Mouse (Mus musculus): Measurements from ENCODE around the gene Ezr. TPM values are rescaled to one million over a fixed set of nuclear protein-coding genes. Genes with fewer than 3 reads are reported as not detected.

The Ezr gene
- polyA plus RNA-seq, 1 experiment from 2014 or later: 289 TPM

DNA sequence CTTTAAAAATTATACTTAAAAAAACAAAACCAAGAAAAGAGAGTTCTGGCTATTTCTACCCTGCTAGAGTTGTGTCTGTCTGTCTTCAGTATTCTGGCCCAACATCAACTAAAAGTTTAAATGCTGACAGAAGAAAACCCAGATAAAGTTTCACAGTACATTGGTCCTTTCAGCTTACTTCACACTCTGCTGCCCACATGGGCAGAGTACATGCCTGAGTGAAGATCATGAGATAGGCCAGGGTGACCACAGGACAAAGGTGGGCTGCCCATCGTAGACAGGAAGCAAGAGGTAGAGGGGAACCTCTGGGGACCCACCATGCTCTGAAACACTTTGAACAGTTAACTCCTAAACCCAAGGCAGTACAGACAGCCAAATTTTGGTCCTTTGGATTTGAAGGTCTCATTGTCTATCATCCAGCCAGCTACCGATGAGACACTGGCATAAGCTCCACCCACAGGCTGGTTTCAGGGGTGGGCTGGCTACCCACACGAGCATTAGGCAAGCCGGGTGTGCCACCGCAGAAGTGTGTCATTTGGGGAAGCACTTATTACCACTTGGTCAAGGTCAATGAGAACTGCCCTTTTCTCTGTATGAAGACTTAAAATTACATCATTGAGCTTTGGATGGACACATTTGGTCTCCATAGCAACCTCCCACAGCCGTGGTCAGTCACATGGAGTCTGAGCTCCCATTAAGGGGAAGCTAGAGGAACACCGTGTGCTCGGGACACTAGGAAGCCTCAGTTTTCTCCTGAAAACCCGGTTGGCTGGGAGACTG lies 35.9 kb downstream of the Ezr start:
- Histone ChIP-seq H3K4me1 (replicated peaks; ENCODE audit: control insufficient read depth, insufficient read depth) (no peaks in the 10 kb centered on the region), H3K36me3 (ENCODE audit: control insufficient read depth, insufficient read depth, low read length) (peaks cover 10% of the 10 kb centered on the region; the same call in 1 of the 2 replicates), H3K27me3 (ENCODE audit: control insufficient read depth, insufficient read depth, low read length) (no peaks in the 10 kb centered on the region), H3K27ac (replicated peaks) (no peak overlapping the region), H3K4me3 (ENCODE audit: low read depth, low read length) (no peak overlapping the region), H3K4me2 (replicated peaks; ENCODE audit: low read depth) (no peak overlapping the region), H3K9me3 (ENCODE audit: control insufficient read depth, low read length) (no peaks in the 10 kb centered on the region), H3K9ac (ENCODE audit: low read length) (no peak overlapping the region)
- DNase-seq (ENCODE audit: low spot score) (no peak), ATAC-seq (ENCODE audit: low FRiP score, low TSS enrichment) (no peak)
- WGBS: 74% methylated on average over 9 of the region's 9 CpGs
- no peak for TF ChIP-seq CTCF (IDR thresholded peaks at IDR 0.05; ENCODE audit: low read depth)
- TF ChIP-seq EP300 (optimal IDR thresholded peaks at IDR 0.05): no peak

DNA sequence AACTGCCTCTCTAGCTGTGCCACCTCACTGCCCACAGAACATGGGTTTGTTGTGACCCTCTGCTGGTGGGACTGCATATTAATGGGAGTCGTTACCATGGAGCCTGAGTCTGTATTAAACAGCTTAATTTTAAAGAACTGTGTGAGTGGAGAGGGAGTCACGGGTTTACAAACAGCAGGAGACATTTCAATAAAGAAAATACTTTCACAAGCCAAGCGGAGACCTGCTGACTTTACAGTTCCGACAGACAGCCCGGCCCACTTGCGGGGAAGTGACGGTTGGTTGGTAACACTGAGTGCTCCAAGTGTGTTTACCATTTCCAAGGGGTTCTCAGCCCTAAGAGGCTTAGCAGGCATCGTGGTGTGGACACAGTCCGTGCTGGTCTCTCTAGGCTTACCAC lies 36.6 kb downstream of the Ezr start:
- Histone ChIP-seq H3K36me3 (ENCODE audit: control insufficient read depth, insufficient read depth, low read length) (peaks cover 12% of the 10 kb centered on the region; the same call in 1 of the 2 replicates), H3K4me1 (replicated peaks; ENCODE audit: control insufficient read depth, insufficient read depth) (no peaks in the 10 kb centered on the region), H3K4me2 (replicated peaks; ENCODE audit: low read depth) (no peak overlapping the region), H3K27ac (replicated peaks) (no peak overlapping the region), H3K9me3 (ENCODE audit: control insufficient read depth, low read length) (no peaks in the 10 kb centered on the region), H3K4me3 (ENCODE audit: low read depth, low read length) (no peak overlapping the region), H3K27me3 (ENCODE audit: control insufficient read depth, insufficient read depth, low read length) (no peaks in the 10 kb centered on the region), H3K9ac (ENCODE audit: low read length) (no peak overlapping the region)
- TF ChIP-seq CTCF (IDR thresholded peaks at IDR 0.05; ENCODE audit: low read depth): peak; percentile 11; the same call in 1 of the 2 replicates
- TF ChIP-seq EP300 (optimal IDR thresholded peaks at IDR 0.05): no peak
- ATAC-seq (ENCODE audit: low FRiP score, low TSS enrichment) (no peak), DNase-seq (ENCODE audit: low spot score) (no peak)
- WGBS: 60% methylated on average over 9 of the region's 9 CpGs

DNA sequence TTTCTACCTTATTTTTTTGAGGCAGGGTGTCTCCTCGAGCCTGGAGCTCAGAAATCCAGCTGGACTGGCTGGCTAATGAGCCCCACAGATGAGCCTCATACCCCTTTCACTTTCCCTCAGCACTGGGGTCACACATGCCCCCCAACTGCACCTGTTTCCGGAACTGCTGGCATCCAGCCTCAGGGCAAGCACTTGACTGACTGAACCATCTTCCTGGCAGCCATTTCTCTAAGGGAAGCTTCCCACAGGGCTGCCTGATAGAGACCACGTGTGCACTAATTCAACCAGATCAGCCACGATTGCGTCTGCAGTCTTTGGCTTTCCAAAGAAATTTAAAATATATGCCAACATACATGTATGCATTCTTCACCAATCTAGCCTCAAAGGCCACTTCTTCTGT lies 37.1 kb downstream of the Ezr start:
- H3K9ac ChIP-seq (ENCODE audit: low read length): no peak overlapping the region
- no peaks in the 10 kb centered on the region for H3K4me1 ChIP-seq (replicated peaks; ENCODE audit: control insufficient read depth, insufficient read depth)
- DNase-seq (ENCODE audit: low spot score) (peak; percentile 11), ATAC-seq (ENCODE audit: low FRiP score, low TSS enrichment) (no peak)
- H3K27ac ChIP-seq (replicated peaks): no peak overlapping the region
- no peak overlapping the region for H3K4me2 ChIP-seq (replicated peaks; ENCODE audit: low read depth)
- H3K9me3 ChIP-seq (ENCODE audit: control insufficient read depth, low read length): no peaks in the 10 kb centered on the region
- TF ChIP-seq EP300 (optimal IDR thresholded peaks at IDR 0.05) (no peak), CTCF (IDR thresholded peaks at IDR 0.05; ENCODE audit: low read depth) (no peak)
- peaks cover 14% of the 10 kb centered on the region; the same call in 1 of the 2 replicates for H3K36me3 ChIP-seq (ENCODE audit: control insufficient read depth, insufficient read depth, low read length)
- no peak overlapping the region for H3K4me3 ChIP-seq (ENCODE audit: low read depth, low read length)
- no peaks in the 10 kb centered on the region for H3K27me3 ChIP-seq (ENCODE audit: control insufficient read depth, insufficient read depth, low read length)
- 77% methylated on average over 5 of the region's 5 CpGs for WGBS

DNA sequence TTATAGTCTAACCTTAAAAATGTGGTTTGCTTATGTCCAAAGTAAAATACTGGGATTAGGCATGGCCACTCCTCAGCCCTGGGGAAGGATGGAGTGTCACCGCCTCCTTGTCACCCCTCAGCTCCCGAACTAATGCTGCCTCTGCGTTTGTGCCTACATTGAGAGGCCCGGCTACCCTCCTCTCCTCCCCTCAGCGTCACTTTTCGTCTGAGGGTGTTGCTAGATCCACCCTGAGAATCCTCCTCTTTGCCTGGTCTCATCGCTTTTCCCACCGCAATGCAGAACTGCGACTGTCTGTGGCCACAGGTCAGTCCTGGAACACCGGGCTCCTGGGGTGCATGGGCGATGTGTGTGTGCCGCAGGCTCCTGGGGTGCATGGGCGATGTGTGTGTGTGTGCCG lies 37.7 kb downstream of the Ezr start:
- Histone ChIP-seq H3K4me3 (ENCODE audit: low read depth, low read length) (no peak overlapping the region), H3K27me3 (ENCODE audit: control insufficient read depth, insufficient read depth, low read length) (no peaks in the 10 kb centered on the region), H3K36me3 (ENCODE audit: control insufficient read depth, insufficient read depth, low read length) (peaks cover 15% of the 10 kb centered on the region), H3K4me1 (replicated peaks; ENCODE audit: control insufficient read depth, insufficient read depth) (no peaks in the 10 kb centered on the region), H3K4me2 (replicated peaks; ENCODE audit: low read depth) (no peak overlapping the region), H3K9ac (ENCODE audit: low read length) (no peak overlapping the region), H3K9me3 (ENCODE audit: control insufficient read depth, low read length) (no peaks in the 10 kb centered on the region), H3K27ac (replicated peaks) (no peak overlapping the region)
- no peak for TF ChIP-seq EP300 (optimal IDR thresholded peaks at IDR 0.05)
- TF ChIP-seq CTCF (IDR thresholded peaks at IDR 0.05; ENCODE audit: low read depth): no peak
- WGBS: 91% methylated on average over 14 of the region's 14 CpGs
- ATAC-seq (ENCODE audit: low FRiP score, low TSS enrichment) (no peak), DNase-seq (ENCODE audit: low spot score) (peak; percentile 9)

DNA sequence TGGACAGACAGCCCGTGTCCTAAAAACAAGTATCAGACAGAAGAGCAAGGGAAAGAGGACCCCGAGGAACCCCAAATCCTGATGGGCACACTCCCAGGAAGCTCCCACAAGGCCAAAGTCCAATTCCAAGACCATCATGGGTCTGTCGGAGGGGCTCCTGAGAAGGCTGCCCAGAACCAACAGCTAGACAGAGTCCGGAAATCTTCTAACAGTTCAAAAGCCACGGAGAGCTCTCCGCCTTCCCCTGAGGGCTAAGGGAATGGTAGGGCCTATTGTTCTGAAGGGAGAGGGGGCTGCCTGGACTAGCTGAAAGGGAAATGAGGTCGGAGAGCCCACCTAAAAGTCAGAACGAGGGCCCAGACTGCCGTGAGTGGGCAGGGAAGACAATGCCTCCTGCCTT lies 38.2 kb downstream of the Ezr start:
- H3K9ac ChIP-seq (ENCODE audit: low read length): no peak overlapping the region
- H3K36me3 ChIP-seq (ENCODE audit: control insufficient read depth, insufficient read depth, low read length): peaks cover 17% of the 10 kb centered on the region

DNA sequence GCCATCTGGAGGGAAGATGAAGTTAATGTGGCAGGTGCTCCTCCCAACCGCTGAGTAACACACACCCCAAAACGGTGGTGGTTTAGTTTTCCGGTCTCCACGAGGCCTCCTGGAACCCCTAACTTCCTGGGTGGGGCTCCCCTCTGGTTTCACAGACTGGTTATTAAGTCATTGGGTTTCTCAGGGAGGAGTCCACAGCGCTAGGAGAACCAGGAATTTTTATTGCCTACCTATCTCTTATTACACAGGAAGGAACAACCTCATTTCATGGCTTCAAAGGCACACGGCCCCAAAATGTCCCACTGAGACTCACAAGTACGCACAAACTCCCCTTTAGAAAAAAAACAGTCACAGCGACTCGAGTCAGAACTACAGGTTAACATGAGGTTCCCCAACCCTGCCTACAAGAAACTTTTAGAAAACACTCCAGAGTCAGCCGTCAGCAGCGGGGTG lies 38.8 kb downstream of the Ezr start:
- no peaks in the 10 kb centered on the region for H3K4me1 ChIP-seq (replicated peaks; ENCODE audit: control insufficient read depth, insufficient read depth)
- peaks cover 21% of the 10 kb centered on the region for H3K36me3 ChIP-seq (ENCODE audit: control insufficient read depth, insufficient read depth, low read length)
- no peak overlapping the region for H3K4me3 ChIP-seq (ENCODE audit: low read depth, low read length)
- no peak for TF ChIP-seq CTCF (IDR thresholded peaks at IDR 0.05; ENCODE audit: low read depth)
- no peak for TF ChIP-seq EP300 (optimal IDR thresholded peaks at IDR 0.05)
- ATAC-seq (ENCODE audit: low FRiP score, low TSS enrichment) (no peak), DNase-seq (ENCODE audit: low spot score) (peak; percentile 18)
- no peaks in the 10 kb centered on the region for H3K27me3 ChIP-seq (ENCODE audit: control insufficient read depth, insufficient read depth, low read length)
- WGBS: 55% methylated on average over 11 of the region's 11 CpGs
- no peak overlapping the region for H3K4me2 ChIP-seq (replicated peaks; ENCODE audit: low read depth)
- H3K9me3 ChIP-seq (ENCODE audit: control insufficient read depth, low read length): no peaks in the 10 kb centered on the region
- H3K9ac ChIP-seq (ENCODE audit: low read length): no peak overlapping the region
- H3K27ac ChIP-seq (replicated peaks): no peak overlapping the region

More for the DNA sequence above, 38.2 kb downstream of the Ezr start:
- DNase-seq (ENCODE audit: low spot score) (no peak), ATAC-seq (ENCODE audit: low FRiP score, low TSS enrichment) (no peak)
- no peaks in the 10 kb centered on the region for H3K4me1 ChIP-seq (replicated peaks; ENCODE audit: control insufficient read depth, insufficient read depth)
- no peak overlapping the region for H3K4me2 ChIP-seq (replicated peaks; ENCODE audit: low read depth)
- H3K27ac ChIP-seq (replicated peaks): no peak overlapping the region
- WGBS: 71% methylated on average over 9 of the region's 9 CpGs
- H3K27me3 ChIP-seq (ENCODE audit: control insufficient read depth, insufficient read depth, low read length): no peaks in the 10 kb centered on the region
- TF ChIP-seq EP300 (optimal IDR thresholded peaks at IDR 0.05) (no peak), CTCF (IDR thresholded peaks at IDR 0.05; ENCODE audit: low read depth) (no peak)
- H3K4me3 ChIP-seq (ENCODE audit: low read depth, low read length): no peak overlapping the region
- H3K9me3 ChIP-seq (ENCODE audit: control insufficient read depth, low read length): no peaks in the 10 kb centered on the region

Measured in stomach, postnatal 0 days (tissue).